Mouse (Mus musculus) gastrocnemius, postnatal 14 days (tissue): Measurements from ENCODE around the gene Angpt4. TPM values are rescaled to one million over a fixed set of nuclear protein-coding genes. Genes with fewer than 3 reads are reported as not detected.
A peak's percentile ranks its signal among the peaks of the same experiment; 100 is the strongest.

Experiments used
- DNase-seq: peaks from one replicate; pipeline ENCODE4 v3.0.0; 2021; ENCODE audit warnings: mixed read lengths
- intact Hi-C: fragments of 180-260 bp; cut with DNase I; formaldehyde crosslinking; loops from one replicate; pipeline ENCODE4 v1.15.1; 2025; ENCODE audit warnings: low total_unique reads
- total RNA-seq, 2 experiments: library from RNA; stranded (reverse); gene quantifications; 2 replicates each; pipeline ENCODE4 v1.2.3; 2021

Gene Angpt4
- total RNA-seq, 2 experiments from 2014 or later = 0.12 TPM; not detected in 1

- intact Hi-C loops = no loop called here
- no peak for DNase-seq
Measured at GRCm38 (mm10) chr2:151975295-151975694, 64.3 kb downstream of the Angpt4 start.

- intact Hi-C loops = no loop called here
- DNase-seq = no peak
Measured at GRCm38 (mm10) chr2:151976067-151976466, 65.1 kb downstream of the Angpt4 start.

- peak; percentile 82 for DNase-seq
- intact Hi-C loops = no loop called here
Measured at GRCm38 (mm10) chr2:151977689-151978440, 66.9 kb downstream of the Angpt4 start.

- DNase-seq = no peak
- intact Hi-C loops = no loop called here
Measured at GRCm38 (mm10) chr2:151978494-151978893, 67.5 kb downstream of the Angpt4 start.

DNA sequence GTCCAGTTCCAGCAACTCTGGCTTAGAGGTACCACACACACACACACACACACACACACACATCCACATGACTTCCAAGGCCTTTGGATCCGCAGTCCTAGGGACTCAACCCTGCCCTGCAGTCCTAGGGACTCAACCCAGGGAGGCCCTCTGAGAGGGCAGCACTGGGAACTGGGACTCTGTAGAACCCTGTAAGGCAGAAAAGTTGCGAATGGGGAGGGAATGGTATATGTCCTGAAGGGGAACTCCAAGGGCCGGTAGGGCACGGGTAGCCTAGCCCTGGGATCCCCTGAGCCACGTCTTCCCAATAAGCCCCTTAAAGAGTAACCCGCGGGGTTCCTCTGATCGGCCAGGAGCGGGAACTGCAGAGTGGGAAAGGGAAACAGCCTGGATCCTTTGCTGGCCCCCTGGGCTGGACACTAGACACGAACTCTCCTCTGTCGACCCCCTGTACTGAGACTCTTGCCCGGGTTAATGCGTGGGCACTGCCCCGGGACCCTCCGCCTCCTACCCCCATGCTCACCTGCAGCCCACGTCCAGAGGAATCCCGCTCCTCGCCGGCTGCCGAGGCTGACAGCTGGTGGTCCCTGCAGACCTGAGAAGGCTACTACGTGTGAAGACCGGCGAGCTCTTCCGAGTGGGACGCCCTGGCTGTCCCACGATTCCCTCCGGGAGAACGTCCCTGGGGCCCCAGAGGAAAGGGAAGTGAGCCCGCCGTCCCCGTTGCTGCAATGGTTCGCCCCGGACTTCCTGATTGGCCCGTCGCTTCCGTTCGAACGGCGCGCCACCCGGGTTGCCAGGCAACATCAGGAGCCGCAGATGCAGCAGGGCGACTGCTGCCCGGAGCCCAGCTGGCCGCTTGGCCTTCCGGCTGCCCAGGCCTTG is 68.7 kb downstream of the Angpt4 start, which contains the start of gene Fam110a:
Gene Fam110a, minus strand, starts transcription at position 750 of the 885 bp plus-strand sequence.
- peak; percentile 94 for DNase-seq
- intact Hi-C loops = no loop called here

DNA sequence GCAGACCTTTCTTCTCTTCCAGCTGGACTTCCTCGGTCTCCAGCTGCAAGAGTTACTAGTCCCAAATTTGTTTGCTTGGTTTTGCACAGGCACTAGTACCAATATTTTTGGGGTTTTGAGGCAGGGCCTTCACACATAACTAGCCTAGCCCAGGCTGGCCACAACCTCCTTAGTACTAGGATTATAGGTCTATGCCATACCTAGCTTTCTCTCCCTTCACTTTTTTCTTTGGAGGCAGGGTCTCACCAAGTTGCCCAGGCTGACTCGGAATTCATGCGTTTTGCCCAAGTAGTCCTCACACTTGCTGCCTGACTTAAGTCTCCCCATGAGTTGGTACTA is 69.3 kb downstream of the Angpt4 start:
- intact Hi-C loops = no loop called here
- no peak for DNase-seq

DNA sequence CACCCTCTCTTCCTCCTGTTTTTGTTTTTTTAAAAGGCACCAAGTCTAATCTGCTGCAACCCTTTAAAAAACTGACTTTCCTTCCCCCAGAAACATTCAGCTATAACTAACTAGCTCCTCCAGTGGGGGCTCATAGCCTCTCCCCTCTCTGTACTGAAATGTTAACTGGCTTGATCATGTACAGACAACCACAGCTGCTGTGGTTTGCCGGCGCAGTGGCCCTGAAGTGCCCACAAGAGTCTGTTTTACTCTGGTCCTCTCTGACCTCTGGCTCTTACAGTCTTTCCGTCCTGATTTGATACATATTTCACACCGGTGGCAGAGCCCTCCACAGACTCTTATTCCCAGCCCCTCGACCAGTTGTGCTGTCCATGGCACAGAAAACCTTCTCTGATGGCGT is 70.3 kb downstream of the Angpt4 start:
- intact Hi-C loops = no loop called here
- DNase-seq = no peak

DNA sequence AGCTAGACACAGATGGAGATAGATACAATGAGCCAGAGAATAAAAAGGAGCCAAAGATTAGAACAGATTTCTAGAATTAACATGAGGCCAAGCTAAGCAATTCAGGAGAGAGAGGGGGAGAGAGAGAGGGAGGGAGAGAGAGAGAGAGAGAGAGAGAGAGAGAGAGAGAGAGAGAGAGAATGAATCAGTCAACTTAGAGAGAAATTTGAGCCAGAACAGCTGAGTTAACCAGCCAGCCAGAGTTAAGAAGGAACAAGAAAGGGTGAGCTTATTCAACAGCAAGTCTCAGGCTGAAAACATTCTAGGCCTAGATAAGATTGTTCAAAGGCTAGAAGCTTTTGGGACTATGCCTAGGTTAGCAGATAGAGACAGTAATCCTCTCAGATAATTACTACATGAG is 71.5 kb downstream of the Angpt4 start:
- intact Hi-C loops = no loop called here
- DNase-seq = no peak

DNA sequence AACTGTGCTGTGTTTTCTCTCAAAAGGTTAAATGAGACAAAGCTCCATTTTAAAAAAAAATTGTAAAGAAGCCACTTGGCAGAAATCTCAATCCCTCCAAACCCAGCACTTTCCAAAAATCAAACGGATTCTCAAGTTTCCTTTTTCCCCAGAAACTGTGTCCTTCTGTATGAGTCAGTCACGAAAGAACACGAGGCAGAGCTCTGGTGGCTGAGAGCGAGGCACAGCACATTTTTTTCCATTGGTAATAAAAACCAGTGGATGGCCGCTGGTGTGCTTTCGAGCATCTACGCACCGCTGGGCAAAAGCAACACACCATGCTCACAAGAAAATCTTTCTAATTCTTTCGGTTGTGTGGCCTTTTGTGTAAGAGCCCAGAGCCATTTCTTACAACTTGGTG is 73.0 kb downstream of the Angpt4 start:
- DNase-seq = no peak
- intact Hi-C loops = no loop called here

- no peak for DNase-seq
- intact Hi-C loops = no loop called here
Measured at GRCm38 (mm10) chr2:151985426-151986172, 74.6 kb downstream of the Angpt4 start.

GRCm38 (mm10) chr2:151986958-151987357 is 75.9 kb downstream of the Angpt4 start:
- intact Hi-C loops = no loop called here

DNA sequence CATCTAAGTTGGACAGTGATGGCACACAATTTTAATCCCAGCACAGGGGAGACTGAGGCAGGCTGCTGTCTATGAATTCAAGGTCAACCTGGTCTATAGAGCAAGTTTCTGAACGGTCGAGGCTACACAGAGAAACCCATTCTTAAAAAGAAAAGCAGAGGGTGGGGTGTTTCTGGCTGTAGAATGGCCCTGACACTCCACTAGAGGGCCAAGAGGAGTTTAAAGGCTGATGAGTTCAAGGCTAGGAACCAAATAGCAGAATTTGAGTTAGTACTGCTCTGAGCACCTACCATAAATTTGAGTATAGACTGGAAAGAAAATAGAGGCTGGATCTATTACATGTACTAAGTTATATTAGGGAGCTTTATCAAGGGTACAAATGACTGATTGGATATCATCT is 78.0 kb downstream of the Angpt4 start:
- intact Hi-C loops = no loop called here
- DNase-seq = no peak

More at GRCm38 (mm10) chr2:151986958-151987357, 75.9 kb downstream of the Angpt4 start:
- no peak for DNase-seq

DNA sequence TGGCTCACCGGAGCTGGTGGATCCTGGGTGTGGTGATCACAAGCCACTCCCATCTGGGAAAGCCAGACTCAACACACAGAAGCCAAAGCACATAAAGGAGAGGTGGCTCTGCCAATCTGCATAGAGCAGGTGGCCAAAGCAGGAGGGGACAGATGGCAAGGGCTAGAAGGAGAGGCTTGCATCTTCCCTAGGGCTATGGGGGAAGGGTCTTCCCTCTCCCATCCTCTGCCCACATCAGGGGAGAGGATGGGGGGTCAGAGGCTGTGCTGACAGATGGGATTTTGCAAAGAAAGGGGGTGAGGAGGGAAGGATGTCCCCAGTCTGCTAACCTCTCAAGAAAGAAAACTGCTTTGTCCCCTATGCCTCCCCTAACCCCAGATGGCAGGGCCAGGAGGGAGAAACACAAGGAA is 80.0 kb downstream of the Angpt4 start:
- DNase-seq = no peak
- intact Hi-C loops = loop anchor here (5.0 kb wide), 2 partner anchors 49 to 114 kb away; no protein-coding TSS in a partner anchor

- no peak for DNase-seq
- intact Hi-C loops = loop anchor here (5.0 kb wide), 2 partner anchors 49 to 114 kb away; no protein-coding TSS in a partner anchor
Measured at GRCm38 (mm10) chr2:151991446-151991845, 80.4 kb downstream of the Angpt4 start.

GRCm38 (mm10) chr2:151994350-151995122 is 83.5 kb downstream of the Angpt4 start:
- intact Hi-C loops = loop anchor here (2.0 to 5.0 kb wide), 3 partner anchors 52 to 117 kb away; no protein-coding TSS in a partner anchor
- DNase-seq = peak; percentile 71
